Mouse (Mus musculus): ENCODE data around the gene Fbxo45.
A peak's percentile ranks its signal among the peaks of the same experiment; 100 is the strongest.

The Fbxo45 gene

GRCm38 (mm10) chr16:32201004-32201325 lies 46.0 kb downstream of the Fbxo45 start:
- no peak for DNase-seq

DNA sequence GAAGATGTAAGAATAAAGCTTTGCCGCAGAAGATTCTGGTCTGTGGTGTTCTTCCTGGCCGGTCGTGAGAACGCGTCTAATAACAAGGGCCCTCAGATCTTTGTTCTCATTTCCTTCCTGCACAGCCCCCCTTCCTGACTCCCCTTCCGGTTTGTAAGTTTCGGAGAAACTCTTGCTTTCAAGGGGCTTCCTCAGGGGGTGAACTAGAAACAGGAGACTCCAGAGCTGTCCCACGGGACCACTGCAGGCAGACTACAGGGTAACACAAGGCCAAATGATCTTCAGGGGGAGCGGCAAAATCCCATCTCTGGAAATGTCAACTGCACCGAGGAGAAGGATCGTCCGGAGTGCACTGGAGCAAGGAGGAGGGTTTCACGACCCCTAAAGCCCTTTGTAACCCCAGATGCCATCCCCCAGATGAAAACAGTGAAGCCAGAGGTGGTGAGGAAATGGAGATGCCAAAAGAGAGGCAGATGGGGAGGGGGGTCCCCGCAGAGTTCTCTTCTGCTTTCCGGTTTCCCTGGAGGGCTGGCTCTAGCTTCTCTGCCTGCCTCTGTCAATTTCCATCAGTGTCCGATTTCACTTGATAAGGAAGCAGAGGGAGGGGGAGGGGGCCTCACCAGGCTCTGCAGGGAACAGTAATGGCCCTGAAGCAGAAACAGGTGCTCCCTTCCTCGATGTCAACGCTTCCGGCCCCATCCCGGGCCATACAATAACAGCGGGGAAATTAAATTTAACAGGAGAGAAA lies 46.5 kb downstream of the Fbxo45 start:
- DNase-seq: peak; percentile 75

DNA sequence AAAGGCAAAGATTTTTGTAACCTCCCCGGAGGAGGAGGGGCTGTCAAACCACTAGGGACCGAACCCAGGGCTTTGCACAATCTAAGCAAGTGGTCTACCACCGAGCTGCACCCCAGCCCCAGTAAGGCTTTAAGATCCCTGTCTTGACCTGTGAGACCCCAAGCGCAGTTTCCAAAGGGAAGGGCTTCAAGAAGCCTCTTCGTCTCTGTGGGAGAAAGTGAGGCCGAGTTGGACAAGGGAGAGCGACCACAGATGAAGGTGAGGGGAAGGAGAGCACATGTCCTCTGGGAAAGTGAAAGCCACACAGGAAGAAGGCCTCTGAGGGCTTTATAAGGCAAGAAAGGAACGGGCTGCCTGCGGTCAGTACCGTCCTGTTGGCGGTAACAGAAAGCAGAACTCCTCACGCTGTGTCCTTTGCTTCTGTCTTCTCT lies 56.9 kb downstream of the Fbxo45 start:
- peak; percentile 24 for DNase-seq

GRCm38 (mm10) chr16:32189109-32189508 lies 57.8 kb downstream of the Fbxo45 start:
- DNase-seq: peak; percentile 74

GRCm38 (mm10) chr16:32186056-32186455 lies 60.9 kb downstream of the Fbxo45 start:
- DNase-seq: no peak

Data from lung, postnatal 10 days (tissue).